Mouse (Mus musculus) thymus, postnatal 14 days (tissue): ENCODE data around the gene Mocs2.

ENCODE experiments used
- DNase-seq: peaks from one replicate; pipeline ENCODE4 v3.0.0; 2021

Gene Mocs2

DNA sequence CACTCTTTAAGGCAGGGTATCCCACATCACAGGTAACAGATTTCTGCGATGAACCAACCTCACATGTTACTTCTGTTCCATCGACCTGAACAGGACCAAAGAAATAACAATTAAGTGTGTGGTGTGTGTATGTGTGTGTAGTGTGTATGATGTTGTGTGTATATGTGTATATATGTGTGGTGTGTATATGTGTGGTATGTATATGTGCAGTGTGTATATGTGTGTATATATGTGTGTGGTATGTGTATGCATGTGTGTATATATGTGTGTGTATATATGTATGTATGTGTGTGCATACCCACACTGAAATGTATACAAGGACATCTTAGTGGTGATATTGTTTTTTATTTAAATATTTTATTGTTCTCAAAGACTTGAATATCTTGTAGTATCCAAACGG lies 36.4 kb downstream of the Mocs2 start:
- DNase-seq, result no peak

DNA sequence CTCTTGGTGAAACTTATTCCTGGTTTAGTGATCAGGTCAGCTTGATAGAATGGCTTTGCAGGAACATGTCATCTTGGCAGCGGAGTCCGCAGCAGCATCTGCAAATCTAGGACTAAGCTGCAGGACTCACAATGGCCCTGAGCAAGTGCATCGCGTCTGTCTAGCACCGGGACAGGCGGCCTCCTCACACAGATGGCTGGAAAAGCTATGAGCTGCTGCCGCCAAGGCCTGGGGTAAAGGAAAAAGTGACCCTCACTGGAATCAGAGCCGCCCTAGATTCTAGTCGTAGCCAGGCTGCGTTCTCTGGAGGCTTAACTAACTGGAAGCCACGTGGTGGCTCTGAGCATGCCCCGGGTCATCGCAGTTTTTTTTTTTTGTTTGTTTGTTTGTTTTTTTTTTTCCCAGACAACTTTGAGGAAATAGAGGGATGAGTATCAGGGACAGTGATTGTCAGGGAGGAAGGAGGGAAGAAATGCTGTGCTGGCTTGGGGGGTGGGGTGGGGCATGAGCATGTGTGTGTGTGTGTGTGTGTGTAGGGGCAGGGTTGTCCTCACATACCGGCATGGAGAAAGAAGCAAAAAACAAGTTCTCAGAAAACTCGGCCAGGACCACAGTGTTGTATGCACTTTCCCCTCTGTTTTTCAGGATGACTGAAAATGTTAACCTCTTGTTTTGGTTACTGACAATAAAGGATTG lies 37.7 kb downstream of the Mocs2 start:
- no peak for DNase-seq

DNA sequence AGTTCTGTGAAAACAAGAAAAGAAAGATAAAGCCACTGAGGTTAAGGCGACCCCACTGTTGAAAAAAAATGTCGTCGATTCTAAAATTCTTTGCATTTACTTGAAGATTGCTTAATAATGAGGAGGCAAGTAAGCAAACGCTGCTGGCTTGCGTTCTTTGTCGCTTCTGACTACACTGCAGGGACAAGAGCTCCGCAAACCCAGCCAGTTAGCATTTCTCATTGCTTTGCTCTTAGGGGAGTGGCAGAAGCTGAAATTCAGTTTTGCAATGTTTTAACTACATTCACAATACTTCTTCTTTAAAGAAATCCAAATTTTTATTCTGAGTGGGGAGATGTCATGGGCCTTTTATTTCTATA lies 38.2 kb downstream of the Mocs2 start:
- no peak for DNase-seq

DNA sequence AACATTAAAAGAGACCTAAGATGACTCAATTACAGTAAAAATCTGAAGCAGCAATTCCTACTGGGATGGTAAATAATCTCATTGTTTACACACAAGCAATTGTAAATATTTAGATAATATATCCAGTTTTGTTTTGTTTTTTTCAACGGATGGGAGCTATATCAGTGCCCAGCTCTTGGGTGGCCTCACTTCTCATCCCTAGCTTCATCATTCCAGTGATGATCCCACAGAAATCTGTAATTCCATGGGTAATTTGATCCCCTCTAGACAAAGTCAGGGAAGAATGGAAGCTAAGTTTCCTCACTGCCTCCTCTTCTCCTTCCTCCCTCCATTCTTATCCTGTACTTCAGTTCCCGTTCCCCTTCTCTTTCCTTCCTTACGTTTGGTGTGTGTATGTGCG lies 39.5 kb downstream of the Mocs2 start:
- no peak for DNase-seq

DNA sequence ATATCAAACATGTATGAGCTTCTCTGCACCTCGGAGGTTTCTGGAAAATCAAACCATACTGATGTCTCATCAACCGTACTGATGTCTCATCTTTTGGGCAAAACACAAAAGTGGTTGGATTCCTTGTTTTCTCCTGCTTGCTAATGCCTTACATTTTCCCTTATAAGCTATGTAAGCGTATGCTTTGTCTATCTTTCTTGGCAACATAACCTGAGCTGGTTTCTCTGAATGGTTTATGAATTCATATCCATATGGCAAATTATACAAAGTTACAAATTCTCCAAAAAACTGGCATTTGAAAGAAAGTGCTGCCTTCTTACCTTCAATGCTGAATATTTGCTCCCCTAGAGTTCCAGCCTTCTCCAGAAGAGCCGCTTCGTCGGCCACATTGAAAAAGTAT lies 56.7 kb downstream of the Mocs2 start:
- no peak for DNase-seq

DNA sequence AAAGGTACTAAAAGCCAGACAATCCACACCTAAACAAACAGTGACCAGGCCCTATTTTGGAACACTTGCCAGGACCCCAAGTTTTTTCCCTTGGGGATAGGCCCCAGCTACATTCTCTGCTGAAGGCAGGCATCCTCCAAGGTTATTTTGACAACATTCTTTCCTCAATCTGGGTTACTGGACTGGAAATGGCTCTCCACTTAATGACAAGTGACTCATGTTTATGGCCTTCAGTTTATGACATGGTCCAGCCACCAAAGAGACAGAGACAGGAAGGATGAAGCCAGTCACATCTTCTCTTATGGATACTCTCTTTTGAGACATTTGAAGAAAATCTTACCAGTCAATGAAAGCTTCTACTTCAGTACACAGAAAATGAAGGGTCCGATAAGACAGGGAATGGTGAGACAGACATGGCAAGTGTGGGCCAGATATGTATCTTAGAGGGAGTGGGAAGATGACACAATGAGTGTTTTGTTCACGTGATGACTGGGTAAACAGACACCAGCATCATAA lies 58.0 kb downstream of the Mocs2 start:
- DNase-seq, result no peak

DNA sequence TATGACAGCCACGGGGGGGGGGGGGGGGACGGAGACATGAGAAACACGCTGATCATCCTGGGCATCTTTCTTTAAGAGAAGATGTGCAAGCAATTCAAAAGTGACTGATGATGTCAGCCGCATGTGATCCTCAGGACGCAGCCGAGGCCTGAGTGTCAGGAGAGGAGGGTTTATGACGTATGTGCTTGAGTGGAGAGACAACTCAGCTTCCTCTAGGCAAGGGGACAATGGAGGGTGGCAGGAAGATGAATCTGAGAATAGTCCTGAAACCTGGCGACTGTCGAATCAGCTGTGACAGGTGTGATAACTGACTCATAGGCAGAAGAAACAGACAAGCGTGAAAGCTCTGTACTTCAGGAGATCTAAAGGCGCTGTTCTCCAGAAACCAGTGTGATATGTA lies 60.6 kb downstream of the Mocs2 start:
- no peak for DNase-seq
